Mouse (Mus musculus): ENCODE data around the gene Ldb2. TPM values are rescaled to one million over a fixed set of nuclear protein-coding genes. Genes with fewer than 3 reads are reported as not detected.

Gene Ldb2
- polyA plus RNA-seq, 1 experiment from 2014 or later: 72.1 TPM

DNA sequence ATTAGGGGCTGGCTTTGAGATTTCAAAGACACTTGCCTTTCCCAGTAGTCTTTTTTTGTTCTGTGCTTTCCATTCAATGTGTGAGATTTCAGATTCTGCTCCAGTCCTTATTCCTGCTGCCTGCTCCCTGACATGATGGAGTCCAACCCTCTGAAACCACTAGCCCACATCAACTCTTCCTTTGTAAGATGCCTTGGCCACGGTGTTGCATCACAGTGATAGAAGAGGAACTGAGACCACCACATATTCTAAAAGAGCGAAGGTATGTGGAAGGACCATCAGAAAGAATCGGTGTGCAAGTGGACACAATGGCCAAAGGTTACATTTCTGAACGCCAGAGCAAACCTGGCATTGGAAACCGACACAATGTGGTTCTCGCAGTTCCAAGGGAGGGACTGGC is 309.0 kb downstream of the Ldb2 start:
- H3K4me3 ChIP-seq (ENCODE audit: low read depth, low read length): no peak overlapping the region
- ATAC-seq: no peak
- no peak overlapping the region for H3K9ac ChIP-seq (ENCODE audit: low read length)
- H3K4me2 ChIP-seq (ENCODE audit: low read length): no peak overlapping the region
- H3K27me3 ChIP-seq (replicated peaks; ENCODE audit: control insufficient read depth, insufficient read depth, low read length): no peaks in the 10 kb centered on the region
- no peaks in the 10 kb centered on the region for H3K9me3 ChIP-seq (replicated peaks; ENCODE audit: control insufficient read depth, low read length)
- H3K4me1 ChIP-seq (ENCODE audit: control insufficient read depth, insufficient read depth, low read length): no peaks in the 10 kb centered on the region
- H3K36me3 ChIP-seq (ENCODE audit: control insufficient read depth, insufficient read depth, low read length): no peaks in the 10 kb centered on the region
- no peak overlapping the region for H3K27ac ChIP-seq (ENCODE audit: low read depth, low read length)
- WGBS: 91% methylated on average over 6 of the region's 6 CpGs
- no peak for DNase-seq (ENCODE audit: low spot score)

DNA sequence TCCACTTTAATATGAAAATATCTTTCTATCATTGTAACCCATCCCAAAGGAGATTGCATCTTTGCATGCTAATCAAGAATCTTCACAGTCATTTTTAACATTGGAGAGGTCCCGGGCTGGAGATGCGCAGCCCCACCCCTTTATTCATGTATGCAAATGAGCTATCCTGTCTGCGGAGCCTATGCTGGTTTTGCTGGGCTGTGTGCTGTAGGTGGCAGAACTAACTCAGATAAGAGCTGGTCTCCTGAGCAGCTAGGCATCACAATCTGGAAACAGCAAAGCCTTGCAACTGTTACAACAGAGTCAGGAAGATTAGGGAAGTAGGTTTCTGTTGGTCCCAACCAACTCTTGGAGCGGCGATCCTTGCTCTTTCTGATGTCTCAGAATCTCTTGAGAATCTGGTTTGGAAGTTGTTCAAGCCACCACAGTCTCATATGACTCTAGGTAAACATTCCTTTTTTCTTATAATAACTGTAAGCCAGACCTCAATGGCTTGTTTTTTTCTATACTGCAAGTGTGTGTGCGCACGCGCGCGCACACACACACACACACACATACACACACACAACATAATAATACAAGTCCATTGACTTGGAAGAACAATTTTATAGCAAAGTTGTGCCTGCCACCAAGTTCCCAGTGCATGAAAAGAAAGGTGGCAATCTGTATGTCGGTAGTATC is 315.9 kb downstream of the Ldb2 start:
- H3K4me1 ChIP-seq (ENCODE audit: control insufficient read depth, insufficient read depth, low read length): no peaks in the 10 kb centered on the region
- DNase-seq (ENCODE audit: low spot score): peak; percentile 82
- H3K4me3 ChIP-seq (ENCODE audit: low read depth, low read length): no peak overlapping the region
- H3K36me3 ChIP-seq (ENCODE audit: control insufficient read depth, insufficient read depth, low read length): no peaks in the 10 kb centered on the region
- no peak overlapping the region for H3K27ac ChIP-seq (ENCODE audit: low read depth, low read length)
- ATAC-seq: peak; percentile 94
- no peaks in the 10 kb centered on the region for H3K9me3 ChIP-seq (replicated peaks; ENCODE audit: control insufficient read depth, low read length)
- H3K27me3 ChIP-seq (replicated peaks; ENCODE audit: control insufficient read depth, insufficient read depth, low read length): no peaks in the 10 kb centered on the region
- no peak overlapping the region for H3K9ac ChIP-seq (ENCODE audit: low read length)
- 67% methylated on average over 11 of the region's 11 CpGs for WGBS
- H3K4me2 ChIP-seq (ENCODE audit: low read length): no peak overlapping the region

DNA sequence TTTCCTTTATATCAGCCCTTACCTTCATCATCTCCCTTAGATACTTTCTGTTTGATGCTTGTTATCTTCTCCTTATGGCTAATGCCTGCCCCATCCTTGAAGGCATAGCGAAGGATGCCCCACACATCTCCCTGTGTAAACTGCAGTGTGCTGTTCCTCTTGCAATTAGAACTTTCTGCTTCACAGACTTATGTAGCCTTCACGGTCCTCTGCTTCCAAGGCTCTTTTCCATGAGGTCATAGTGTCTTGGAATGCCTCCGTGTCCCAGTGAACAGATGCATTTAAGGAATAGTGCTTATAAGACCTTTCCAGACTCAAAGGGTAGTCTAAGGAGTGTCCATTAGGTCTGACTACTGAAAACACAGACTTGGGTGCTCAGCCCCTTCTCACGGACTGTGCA is 318.1 kb downstream of the Ldb2 start:
- no peaks in the 10 kb centered on the region for H3K27me3 ChIP-seq (replicated peaks; ENCODE audit: control insufficient read depth, insufficient read depth, low read length)
- DNase-seq (ENCODE audit: low spot score) (no peak), ATAC-seq (no peak)
- H3K4me2 ChIP-seq (ENCODE audit: low read length): no peak overlapping the region
- H3K27ac ChIP-seq (ENCODE audit: low read depth, low read length): no peak overlapping the region
- WGBS: 82% methylated on average over 4 of the region's 4 CpGs
- H3K9ac ChIP-seq (ENCODE audit: low read length): no peak overlapping the region
- no peak overlapping the region for H3K4me3 ChIP-seq (ENCODE audit: low read depth, low read length)
- H3K4me1 ChIP-seq (ENCODE audit: control insufficient read depth, insufficient read depth, low read length): no peaks in the 10 kb centered on the region
- no peaks in the 10 kb centered on the region for H3K9me3 ChIP-seq (replicated peaks; ENCODE audit: control insufficient read depth, low read length)
- no peaks in the 10 kb centered on the region for H3K36me3 ChIP-seq (ENCODE audit: control insufficient read depth, insufficient read depth, low read length)

DNA sequence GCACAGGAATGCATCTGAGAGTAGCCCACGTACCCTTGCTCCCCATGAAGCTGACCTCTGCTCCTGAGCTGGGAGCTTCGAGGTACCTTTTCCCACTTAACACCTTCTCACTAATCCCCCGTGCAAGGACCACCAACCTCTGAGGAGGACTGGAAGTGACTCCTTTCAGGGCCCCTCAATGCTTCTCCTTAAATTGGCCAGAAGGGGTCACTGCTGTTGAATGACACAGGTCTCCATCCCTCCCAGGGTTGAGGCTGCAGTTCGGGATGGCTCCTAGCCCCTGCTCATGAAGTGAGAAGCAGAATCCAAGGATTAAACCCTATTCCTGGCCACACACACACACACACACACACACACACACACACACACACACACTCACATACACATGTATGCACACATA is 323.1 kb downstream of the Ldb2 start:
- Histone ChIP-seq H3K36me3 (ENCODE audit: control insufficient read depth, insufficient read depth, low read length) (no peaks in the 10 kb centered on the region), H3K27me3 (replicated peaks; ENCODE audit: control insufficient read depth, insufficient read depth, low read length) (no peaks in the 10 kb centered on the region), H3K4me3 (ENCODE audit: low read depth, low read length) (no peak overlapping the region), H3K4me1 (ENCODE audit: control insufficient read depth, insufficient read depth, low read length) (peaks cover 21% of the 10 kb centered on the region), H3K9me3 (replicated peaks; ENCODE audit: control insufficient read depth, low read length) (no peaks in the 10 kb centered on the region), H3K9ac (ENCODE audit: low read length) (no peak overlapping the region), H3K4me2 (ENCODE audit: low read length) (no peak overlapping the region), H3K27ac (ENCODE audit: low read depth, low read length) (no peak overlapping the region)
- DNase-seq (ENCODE audit: low spot score) (peak; percentile 37), ATAC-seq (no peak)
- 23% methylated on average over 4 of the region's 4 CpGs for WGBS

DNA sequence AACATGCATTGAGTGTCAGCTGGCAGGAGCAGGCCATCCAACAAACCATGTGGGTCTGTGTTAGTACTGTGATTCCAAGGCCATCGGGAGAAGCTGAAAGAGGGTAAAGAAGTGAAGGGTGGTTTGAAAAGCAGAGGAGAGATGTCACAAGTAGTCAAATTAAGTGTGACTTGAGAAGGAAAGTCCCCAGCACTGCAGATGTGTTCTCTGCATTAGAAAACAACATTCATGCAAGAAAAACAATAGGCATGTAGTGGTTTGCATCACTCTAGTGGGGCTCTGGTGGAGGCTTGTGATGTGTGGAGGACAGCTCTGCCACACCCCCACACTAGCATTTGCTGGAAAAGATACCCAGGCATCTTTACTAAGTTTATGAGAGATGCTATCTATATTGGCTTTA is 323.9 kb downstream of the Ldb2 start:
- Histone ChIP-seq H3K27me3 (replicated peaks; ENCODE audit: control insufficient read depth, insufficient read depth, low read length) (no peaks in the 10 kb centered on the region), H3K36me3 (ENCODE audit: control insufficient read depth, insufficient read depth, low read length) (no peaks in the 10 kb centered on the region), H3K9ac (ENCODE audit: low read length) (no peak overlapping the region), H3K4me2 (ENCODE audit: low read length) (no peak overlapping the region), H3K4me3 (ENCODE audit: low read depth, low read length) (no peak overlapping the region), H3K9me3 (replicated peaks; ENCODE audit: control insufficient read depth, low read length) (no peaks in the 10 kb centered on the region), H3K4me1 (ENCODE audit: control insufficient read depth, insufficient read depth, low read length) (peaks cover 21% of the 10 kb centered on the region), H3K27ac (ENCODE audit: low read depth, low read length) (no peak overlapping the region)
- no peak for DNase-seq (ENCODE audit: low spot score)
- no peak for ATAC-seq
- WGBS: 76% methylated on average over 1 of the region's 1 CpGs

DNA sequence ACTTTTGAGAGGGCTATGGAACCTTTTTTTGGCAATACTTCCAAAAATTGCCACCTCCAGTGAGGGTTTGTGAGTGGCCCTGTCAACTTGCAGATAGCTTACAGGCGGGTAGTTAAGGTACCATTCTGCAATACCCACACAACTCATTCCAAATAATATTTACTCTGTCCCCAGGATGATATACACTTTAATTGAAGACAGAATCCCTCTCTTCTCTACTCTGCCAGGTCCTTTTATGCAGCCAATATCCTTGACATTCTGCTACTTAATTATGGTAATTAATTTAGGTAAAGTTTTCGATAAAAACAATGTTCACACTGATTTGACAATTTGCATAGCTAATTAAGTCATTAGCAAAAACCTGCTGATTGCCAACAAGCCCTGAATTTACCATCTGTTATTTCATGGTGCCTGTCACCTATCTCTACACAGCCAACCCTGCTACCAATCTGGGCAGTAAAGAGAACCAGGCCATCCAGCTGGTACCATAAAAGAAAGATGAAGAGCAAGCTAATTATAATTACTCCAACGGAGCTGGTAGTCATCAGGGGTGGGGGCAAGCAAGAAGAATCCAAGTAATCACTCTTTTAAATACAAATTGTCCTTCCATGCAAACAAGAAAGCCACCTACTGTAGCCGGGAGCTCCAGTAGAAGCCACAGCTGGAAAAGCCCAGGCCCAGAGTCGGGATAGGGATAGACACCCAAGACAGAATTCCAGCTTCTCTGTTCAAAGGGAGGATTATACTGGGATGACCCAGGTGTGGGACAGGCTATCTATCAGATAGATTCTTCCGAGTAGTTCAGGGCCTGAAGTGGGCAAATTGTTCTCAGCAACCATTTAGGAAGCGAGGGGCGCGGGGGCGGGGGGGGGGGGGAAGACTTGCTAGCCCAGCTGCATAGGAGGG is 325.4 kb downstream of the Ldb2 start:
- Histone ChIP-seq H3K4me2 (ENCODE audit: low read length) (no peak overlapping the region), H3K27me3 (replicated peaks; ENCODE audit: control insufficient read depth, insufficient read depth, low read length) (no peaks in the 10 kb centered on the region), H3K9me3 (replicated peaks; ENCODE audit: control insufficient read depth, low read length) (no peaks in the 10 kb centered on the region), H3K9ac (ENCODE audit: low read length) (no peak overlapping the region), H3K4me3 (ENCODE audit: low read depth, low read length) (no peak overlapping the region), H3K4me1 (ENCODE audit: control insufficient read depth, insufficient read depth, low read length) (peaks cover 21% of the 10 kb centered on the region), H3K36me3 (ENCODE audit: control insufficient read depth, insufficient read depth, low read length) (no peaks in the 10 kb centered on the region), H3K27ac (ENCODE audit: low read depth, low read length) (peak overlapping the region; percentile 60; the same call in 1 of the 2 replicates)
- DNase-seq (ENCODE audit: low spot score) (peak; percentile 91), ATAC-seq (peak; percentile 94)
- 50% methylated on average over 10 of the region's 10 CpGs for WGBS

DNA sequence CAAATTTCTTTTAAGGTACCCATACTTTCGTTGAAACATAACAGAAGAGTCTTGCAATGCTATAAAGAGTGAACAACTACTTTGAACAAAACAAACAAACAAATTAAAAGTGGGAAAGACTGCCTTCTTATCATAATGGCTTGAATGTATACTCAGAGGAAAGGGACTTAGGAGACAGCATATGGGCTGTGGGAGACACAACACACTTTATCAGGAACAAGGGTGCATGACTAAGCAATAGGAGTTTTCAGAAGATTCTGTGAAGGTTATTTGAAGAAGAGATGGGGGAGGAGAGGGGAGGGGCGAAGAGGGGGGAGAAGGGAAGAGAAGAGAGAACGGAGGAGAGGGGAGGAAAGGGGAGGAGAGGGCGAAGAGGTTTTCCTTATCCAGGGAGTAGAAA is 334.2 kb downstream of the Ldb2 start:
- DNase-seq (ENCODE audit: low spot score) (no peak), ATAC-seq (no peak)
- Histone ChIP-seq H3K4me1 (ENCODE audit: control insufficient read depth, insufficient read depth, low read length) (no peaks in the 10 kb centered on the region), H3K27me3 (replicated peaks; ENCODE audit: control insufficient read depth, insufficient read depth, low read length) (no peaks in the 10 kb centered on the region), H3K9ac (ENCODE audit: low read length) (no peak overlapping the region), H3K27ac (ENCODE audit: low read depth, low read length) (no peak overlapping the region), H3K36me3 (ENCODE audit: control insufficient read depth, insufficient read depth, low read length) (no peaks in the 10 kb centered on the region), H3K4me3 (ENCODE audit: low read depth, low read length) (no peak overlapping the region), H3K9me3 (replicated peaks; ENCODE audit: control insufficient read depth, low read length) (no peaks in the 10 kb centered on the region), H3K4me2 (ENCODE audit: low read length) (no peak overlapping the region)
- 84% methylated on average over 4 of the region's 4 CpGs for WGBS
